Mouse (Mus musculus) heart, postnatal 0 days (tissue): Measurements from ENCODE around the gene Olfr578.

Experiments used
- CTCF ChIP-seq: IDR thresholded peaks from 2 replicates; pipeline ENCODE4 v1.5.1; 2016; ENCODE audit warnings: antibody characterized with exemption, control low read depth, low read depth
- EP300 ChIP-seq: IDR thresholded peaks from 2 replicates; pipeline ENCODE4 v1.6.1; 2016; ENCODE audit warnings: antibody characterized with exemption, low read depth

DNA sequence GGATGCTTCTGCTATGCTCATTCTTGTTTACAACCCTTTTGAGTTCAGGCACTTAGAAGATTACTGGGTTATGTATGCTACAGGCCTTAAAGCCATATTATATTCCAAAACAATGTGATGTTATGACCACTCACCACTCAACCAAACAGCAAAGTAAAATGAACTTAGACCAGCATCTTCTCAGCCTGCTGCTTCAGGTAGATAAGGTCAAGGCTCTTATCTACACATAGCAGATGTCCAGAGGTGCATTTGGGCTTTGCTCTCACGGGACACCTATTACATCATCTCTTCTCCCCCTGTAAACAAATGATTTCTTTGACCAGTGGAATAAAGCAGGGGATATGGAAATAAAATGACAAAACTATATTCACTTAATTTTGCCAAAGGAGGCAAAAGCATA is 30.5 kb downstream of the Olfr578 start, which contains the start of gene Olfr575:
- TF ChIP-seq CTCF: no peak
- TF ChIP-seq EP300: no peak
